Mouse (Mus musculus): ENCODE results near the gene Fam208a. TPM values are rescaled to one million over a fixed set of nuclear protein-coding genes. Genes with fewer than 3 reads are reported as not detected.

Gene Fam208a
- polyA plus RNA-seq, 2 experiments: 11.1 to 33.1 TPM

- H3K36me3 ChIP-seq (ENCODE audit: control insufficient read depth, insufficient read depth, low read length): no peaks in the 10 kb centered on the region
- no peaks in the 10 kb centered on the region for H3K27me3 ChIP-seq (ENCODE audit: control insufficient read depth, insufficient read depth, low read length)
- no peak overlapping the region for H3K4me3 ChIP-seq (replicated peaks; ENCODE audit: low read length)
- 34% methylated on average over 4 of the region's 4 CpGs for WGBS
- DNase-seq (ENCODE audit: low spot score) (peak; percentile 76), ATAC-seq (ENCODE audit: low FRiP score, low read depth) (peak; percentile 53; the same call in 1 of the 2 replicates)
- no peaks in the 10 kb centered on the region for H3K4me1 ChIP-seq (ENCODE audit: control insufficient read depth, insufficient read depth, low read length)
- no peak overlapping the region for H3K9ac ChIP-seq (ENCODE audit: low read depth, low read length, severe bottlenecking)
- H3K27ac ChIP-seq (replicated peaks; ENCODE audit: low read depth, low read length): no peak overlapping the region
- H3K9me3 ChIP-seq (ENCODE audit: control insufficient read depth, low read length): peaks cover 10% of the 10 kb centered on the region; the same call in 1 of the 2 replicates
- no peak for TF ChIP-seq POLR2A (IDR thresholded peaks at IDR 0.05; ENCODE audit: borderline replicate concordance, extremely low read depth, insufficient read depth, insufficient read length)
- no peak overlapping the region for H3K4me2 ChIP-seq (replicated peaks; ENCODE audit: low read depth, low read length, severe bottlenecking)
These were observed 14.7 kb upstream of the Fam208a start for GRCm38 (mm10) chr14:27413961-27414360.

- Histone ChIP-seq H3K27ac (replicated peaks; ENCODE audit: low read depth, low read length) (no peak overlapping the region), H3K36me3 (ENCODE audit: control insufficient read depth, insufficient read depth, low read length) (no peaks in the 10 kb centered on the region), H3K27me3 (ENCODE audit: control insufficient read depth, insufficient read depth, low read length) (no peaks in the 10 kb centered on the region), H3K4me3 (replicated peaks; ENCODE audit: low read length) (no peak overlapping the region), H3K4me2 (replicated peaks; ENCODE audit: low read depth, low read length, severe bottlenecking) (no peak overlapping the region), H3K9me3 (ENCODE audit: control insufficient read depth, low read length) (0 out of 2 replicates have a peak, but pooled peaks cover 3% of the 10 kb centered on the region), H3K4me1 (ENCODE audit: control insufficient read depth, insufficient read depth, low read length) (no peaks in the 10 kb centered on the region), H3K9ac (ENCODE audit: low read depth, low read length, severe bottlenecking) (no peak overlapping the region)
- no peak for DNase-seq (ENCODE audit: low spot score)
- no peak for TF ChIP-seq POLR2A (IDR thresholded peaks at IDR 0.05; ENCODE audit: borderline replicate concordance, extremely low read depth, insufficient read depth, insufficient read length)
- no peak for ATAC-seq (ENCODE audit: low FRiP score, low read depth)
- WGBS: 73% methylated on average over 3 of the region's 3 CpGs
These were observed 7.8 kb upstream of the Fam208a start for GRCm38 (mm10) chr14:27420816-27421215.

GRCm38 (mm10) chr14:27422301-27422700 is 6.3 kb upstream of the Fam208a start:
- Histone ChIP-seq H3K4me3 (replicated peaks; ENCODE audit: low read length) (no peak overlapping the region), H3K9me3 (ENCODE audit: control insufficient read depth, low read length) (0 out of 2 replicates have a peak, but pooled peaks cover 3% of the 10 kb centered on the region), H3K27ac (replicated peaks; ENCODE audit: low read depth, low read length) (no peak overlapping the region), H3K36me3 (ENCODE audit: control insufficient read depth, insufficient read depth, low read length) (no peaks in the 10 kb centered on the region), H3K4me1 (ENCODE audit: control insufficient read depth, insufficient read depth, low read length) (no peaks in the 10 kb centered on the region), H3K4me2 (replicated peaks; ENCODE audit: low read depth, low read length, severe bottlenecking) (no peak overlapping the region), H3K9ac (ENCODE audit: low read depth, low read length, severe bottlenecking) (no peak overlapping the region), H3K27me3 (ENCODE audit: control insufficient read depth, insufficient read depth, low read length) (no peaks in the 10 kb centered on the region)
- no peak for TF ChIP-seq POLR2A (IDR thresholded peaks at IDR 0.05; ENCODE audit: borderline replicate concordance, extremely low read depth, insufficient read depth, insufficient read length)
- DNase-seq (ENCODE audit: low spot score): no peak
- ATAC-seq (ENCODE audit: low FRiP score, low read depth): no peak
- WGBS: 94% methylated on average over 1 of the region's 1 CpGs

GRCm38 (mm10) chr14:27428973-27429711 is 508 bp downstream of the Fam208a start:
- Histone ChIP-seq H3K27ac (replicated peaks; ENCODE audit: low read depth, low read length) (peak overlapping the region; percentile 100), H3K9ac (ENCODE audit: low read depth, low read length, severe bottlenecking) (peak overlapping the region; percentile 97), H3K4me1 (ENCODE audit: control insufficient read depth, insufficient read depth, low read length) (no peaks in the 10 kb centered on the region), H3K27me3 (ENCODE audit: control insufficient read depth, insufficient read depth, low read length) (no peaks in the 10 kb centered on the region), H3K9me3 (ENCODE audit: control insufficient read depth, low read length) (peaks cover 16% of the 10 kb centered on the region), H3K4me3 (replicated peaks; ENCODE audit: low read length) (peak overlapping the region; percentile 60), H3K4me2 (replicated peaks; ENCODE audit: low read depth, low read length, severe bottlenecking) (peak overlapping the region; percentile 66), H3K36me3 (ENCODE audit: control insufficient read depth, insufficient read depth, low read length) (peaks cover 25% of the 10 kb centered on the region)
- ATAC-seq (ENCODE audit: low FRiP score, low read depth): peak; percentile 81
- DNase-seq (ENCODE audit: low spot score): peak; percentile 85
- peak; percentile 40; the same call in 1 of the 2 replicates for TF ChIP-seq POLR2A (IDR thresholded peaks at IDR 0.05; ENCODE audit: borderline replicate concordance, extremely low read depth, insufficient read depth, insufficient read length)
- WGBS: under 1% methylated on average over 65 of the region's 78 CpGs

- DNase-seq (ENCODE audit: low spot score) (no peak), ATAC-seq (ENCODE audit: low FRiP score, low read depth) (no peak)
- H3K9ac ChIP-seq (ENCODE audit: low read depth, low read length, severe bottlenecking): no peak overlapping the region
- peak overlapping the region; percentile 66 for H3K4me2 ChIP-seq (replicated peaks; ENCODE audit: low read depth, low read length, severe bottlenecking)
- peaks cover 16% of the 10 kb centered on the region for H3K9me3 ChIP-seq (ENCODE audit: control insufficient read depth, low read length)
- no peak for TF ChIP-seq POLR2A (IDR thresholded peaks at IDR 0.05; ENCODE audit: borderline replicate concordance, extremely low read depth, insufficient read depth, insufficient read length)
- peaks cover 32% of the 10 kb centered on the region for H3K36me3 ChIP-seq (ENCODE audit: control insufficient read depth, insufficient read depth, low read length)
- 96% methylated on average over 4 of the region's 4 CpGs for WGBS
- no peak overlapping the region for H3K27ac ChIP-seq (replicated peaks; ENCODE audit: low read depth, low read length)
- no peaks in the 10 kb centered on the region for H3K27me3 ChIP-seq (ENCODE audit: control insufficient read depth, insufficient read depth, low read length)
- H3K4me1 ChIP-seq (ENCODE audit: control insufficient read depth, insufficient read depth, low read length): no peaks in the 10 kb centered on the region
- peak overlapping the region; percentile 60; the same call in 1 of the 2 replicates for H3K4me3 ChIP-seq (replicated peaks; ENCODE audit: low read length)
These were observed 1.6 kb downstream of the Fam208a start for GRCm38 (mm10) chr14:27430280-27430679.
